Mouse (Mus musculus) C2C12 (cell line): ENCODE measurements around the gene Dennd6b.

Experiments used
- CTCF ChIP-seq: IDR thresholded peaks from one replicate; pipeline ENCODE4 v1.5.1; 2011; ENCODE audit not compliant: control insufficient read depth, insufficient read depth, insufficient read length
- FOSL1 ChIP-seq: IDR thresholded peaks from one replicate; pipeline ENCODE4 v1.8.0; 2011; ENCODE audit warnings: mild to moderate bottlenecking, low read length; ENCODE audit not compliant: poor library complexity, insufficient read depth, severe bottlenecking
- MAX ChIP-seq: IDR thresholded peaks from one replicate; pipeline ENCODE4 v1.6.1; 2011; ENCODE audit warnings: mild to moderate bottlenecking, control low read depth
- MYOG ChIP-seq: IDR thresholded peaks from one replicate; pipeline ENCODE4 v1.6.1; 2011; ENCODE audit not compliant: control insufficient read depth, insufficient read length; ENCODE audit errors: extremely low read depth
- USF1 ChIP-seq: IDR thresholded peaks from one replicate; pipeline ENCODE4 v1.6.1; 2011; ENCODE audit warnings: low read depth, mild to moderate bottlenecking, control low read depth, moderate library complexity

DNA sequence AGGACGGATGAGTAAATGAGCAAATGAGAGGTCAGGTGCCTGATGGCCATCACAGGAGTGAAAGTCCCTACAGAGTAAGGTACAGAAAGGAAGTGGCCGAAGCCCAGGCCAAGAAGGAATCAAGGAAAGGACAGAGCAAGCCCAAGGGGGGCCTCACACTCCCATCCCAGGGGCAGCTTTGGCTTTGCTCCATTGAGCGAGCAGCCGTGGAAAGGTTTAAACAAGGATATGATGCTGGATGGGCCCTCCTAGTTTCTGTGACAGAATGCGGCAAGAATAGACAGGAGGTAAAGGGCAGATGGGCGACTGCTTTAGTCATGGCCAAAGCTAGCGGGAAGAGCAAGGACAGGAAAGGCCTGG is 58.3 kb downstream of the Dennd6b start:
- TF ChIP-seq CTCF: no peak
- no peak for TF ChIP-seq FOSL1
- TF ChIP-seq USF1: no peak
- TF ChIP-seq MAX: no peak
- TF ChIP-seq MYOG: no peak
